Mouse (Mus musculus) megakaryocyte, adult 5-6 weeks (primary cell): ENCODE data around the gene Ndufaf8. TPM values are rescaled to one million over a fixed set of nuclear protein-coding genes. Genes with fewer than 3 reads are reported as not detected.
A peak's percentile ranks its signal among the peaks of the same experiment; 100 is the strongest.

ENCODE experiments used
- ATAC-seq: 2 replicates; pipeline ENCODE4 v1.8.0; 2016; ENCODE audit warnings: mild to moderate bottlenecking, inconsistent platforms; ENCODE audit not compliant: poor library complexity, severe bottlenecking
- total RNA-seq, 2 experiments: library from RNA; stranded (forward) in 1 of 2; stranded (reverse) in 1 of 2; fragments of 153-499, 151-499 nt in 1 of 2; fragments of 221-1000, 200-1000 nt in 1 of 2; gene quantifications; 2 replicates each; pipeline versions ENCODE4 v1.2.3 to v1.2.4; 2015 to 2017

Gene Ndufaf8
- total RNA-seq, 2 experiments from 2014 or later = 11.7 to 21.6 TPM

- ATAC-seq = no peak
These were observed 30.6 kb downstream of the Ndufaf8 start for GRCm38 (mm10) chr11:120129281-120129680.

- no peak for ATAC-seq
These were observed 35.4 kb downstream of the Ndufaf8 start for GRCm38 (mm10) chr11:120134148-120134547.

- ATAC-seq = no peak
These were observed 36.3 kb downstream of the Ndufaf8 start for GRCm38 (mm10) chr11:120134847-120135530.

GRCm38 (mm10) chr11:120136195-120136594, 37.5 kb downstream of the Ndufaf8 start:
- no peak for ATAC-seq

GRCm38 (mm10) chr11:120136796-120137624, 38.3 kb downstream of the Ndufaf8 start:
- ATAC-seq = 0 out of 2 replicates have a peak, but pooled peaks have one; percentile 19

- ATAC-seq = no peak
These were observed 38.9 kb downstream of the Ndufaf8 start for GRCm38 (mm10) chr11:120137625-120138004.

GRCm38 (mm10) chr11:120139309-120139731, 40.6 kb downstream of the Ndufaf8 start:
- ATAC-seq = no peak; the same call in 1 of the 2 replicates

GRCm38 (mm10) chr11:120140255-120140654, 41.5 kb downstream of the Ndufaf8 start:
- no peak for ATAC-seq

- peak; percentile 95 for ATAC-seq
These were observed 43.9 kb downstream of the Ndufaf8 start for GRCm38 (mm10) chr11:120142601-120143051.

- ATAC-seq = no peak
These were observed 45.2 kb downstream of the Ndufaf8 start for GRCm38 (mm10) chr11:120143708-120144497.

- no peak for ATAC-seq
These were observed 49.6 kb downstream of the Ndufaf8 start for GRCm38 (mm10) chr11:120148201-120148855.

- ATAC-seq = no peak
These were observed 50.9 kb downstream of the Ndufaf8 start for GRCm38 (mm10) chr11:120149510-120150200.

Other genes starting within 250 kb of the Ndufaf8 start
- gene Chmp6, start 185.5 kb upstream of the Ndufaf8 start, total RNA-seq (2015) = 20.7 and 21.7 TPM in 2 replicates
- gene Chmp6, start 185.5 kb upstream of the Ndufaf8 start, total RNA-seq (2017) = 54.8 and 79.3 TPM in 2 replicates
- 6.2 TPM in 2 replicates for gene Baiap2, start 156.2 kb upstream of the Ndufaf8 start, total RNA-seq (2015)
- gene Baiap2, start 156.2 kb upstream of the Ndufaf8 start, total RNA-seq (2017) = 6.2 and 6.9 TPM in 2 replicates
- 3.4 and 5.7 TPM in 2 replicates for gene Aatk, start 51.8 kb upstream of the Ndufaf8 start, total RNA-seq (2015)
- gene Aatk, start 51.8 kb upstream of the Ndufaf8 start, total RNA-seq (2017) = 4.4 and 5.2 TPM in 2 replicates
- gene Cep131, start 12.1 kb upstream of the Ndufaf8 start, total RNA-seq (2015) = 5.2 and 5.8 TPM in 2 replicates
- 9.3 and 16.3 TPM in 2 replicates for gene Cep131, start 12.1 kb upstream of the Ndufaf8 start, total RNA-seq (2017)
- 13.4 and 14.3 TPM in 2 replicates for gene Tepsin, start 197 bp upstream of the Ndufaf8 start, total RNA-seq (2015)
- 14.8 and 18.8 TPM in 2 replicates for gene Tepsin, start 197 bp upstream of the Ndufaf8 start, total RNA-seq (2017)
- gene Slc38a10, start 52.4 kb downstream of the Ndufaf8 start, total RNA-seq (2015) = 23.4 and 27.7 TPM in 2 replicates
- 31.9 and 32.6 TPM in 2 replicates for gene Slc38a10, start 52.4 kb downstream of the Ndufaf8 start, total RNA-seq (2017)
- 3.1 and 4.4 TPM in 2 replicates for gene Bahcc1, start 134.0 kb downstream of the Ndufaf8 start, total RNA-seq (2015)
- gene Bahcc1, start 134.0 kb downstream of the Ndufaf8 start, total RNA-seq (2017) = 1.3 and 1.7 TPM in 2 replicates
- 4,212 and 4,544 TPM in 2 replicates for gene Actg1, start 249.6 kb downstream of the Ndufaf8 start, total RNA-seq (2015)
- gene Actg1, start 249.6 kb downstream of the Ndufaf8 start, total RNA-seq (2017) = 2,305 and 2,430 TPM in 2 replicates